Mouse (Mus musculus) cerebellum, adult 9-11 months (tissue): ENCODE results near the gene Slc2a9.

ENCODE experiments used
- DNase-seq: peaks from one replicate; pipeline ENCODE4 v3.0.0; 2022

Gene Slc2a9

GRCm38 (mm10) chr5:38500043-38500442 lies 2.9 kb downstream of the Slc2a9 start:
- no peak for DNase-seq

- no peak for DNase-seq
These were observed 3.6 kb downstream of the Slc2a9 start for GRCm38 (mm10) chr5:38499316-38499811.

- DNase-seq: no peak
These were observed 4.5 kb downstream of the Slc2a9 start for GRCm38 (mm10) chr5:38498479-38498878.

GRCm38 (mm10) chr5:38496491-38497057 lies 6.4 kb downstream of the Slc2a9 start:
- no peak for DNase-seq

GRCm38 (mm10) chr5:38493890-38494289 lies 9.1 kb downstream of the Slc2a9 start:
- DNase-seq: no peak

GRCm38 (mm10) chr5:38491763-38492162 lies 11.2 kb downstream of the Slc2a9 start:
- no peak for DNase-seq

- no peak for DNase-seq
These were observed 13.2 kb downstream of the Slc2a9 start for GRCm38 (mm10) chr5:38489739-38490138.

GRCm38 (mm10) chr5:38488673-38489615 lies 14.0 kb downstream of the Slc2a9 start:
- DNase-seq: no peak

GRCm38 (mm10) chr5:38488026-38488425 lies 14.9 kb downstream of the Slc2a9 start:
- no peak for DNase-seq

GRCm38 (mm10) chr5:38487247-38487646 lies 15.7 kb downstream of the Slc2a9 start:
- no peak for DNase-seq

GRCm38 (mm10) chr5:38485946-38486345 lies 17.0 kb downstream of the Slc2a9 start:
- no peak for DNase-seq

- no peak for DNase-seq
These were observed 19.3 kb downstream of the Slc2a9 start for GRCm38 (mm10) chr5:38483518-38484110.

GRCm38 (mm10) chr5:38480822-38481707 lies 21.9 kb downstream of the Slc2a9 start:
- peak; percentile 30 for DNase-seq

GRCm38 (mm10) chr5:38479908-38480725 lies 22.8 kb downstream of the Slc2a9 start:
- DNase-seq: peak; percentile 65

- DNase-seq: peak; percentile 23
These were observed 23.4 kb downstream of the Slc2a9 start for GRCm38 (mm10) chr5:38479545-38479907.

- peak; percentile 81 for DNase-seq
These were observed 23.9 kb downstream of the Slc2a9 start for GRCm38 (mm10) chr5:38479027-38479426.

GRCm38 (mm10) chr5:38477731-38478445 lies 25.1 kb downstream of the Slc2a9 start:
- peak; percentile 87 for DNase-seq

- DNase-seq: peak; percentile 79
These were observed 25.9 kb downstream of the Slc2a9 start for GRCm38 (mm10) chr5:38476861-38477565.

GRCm38 (mm10) chr5:38470881-38471280 lies 32.1 kb downstream of the Slc2a9 start:
- DNase-seq: no peak

- peak; percentile 79 for DNase-seq
These were observed 32.9 kb downstream of the Slc2a9 start for GRCm38 (mm10) chr5:38469891-38470578.
